Mouse (Mus musculus): ENCODE measurements around the gene Plcb1. TPM values are rescaled to one million over a fixed set of nuclear protein-coding genes. Genes with fewer than 3 reads are reported as not detected.

The Plcb1 gene
- total RNA-seq, 1 experiment = 0.89 TPM

DNA sequence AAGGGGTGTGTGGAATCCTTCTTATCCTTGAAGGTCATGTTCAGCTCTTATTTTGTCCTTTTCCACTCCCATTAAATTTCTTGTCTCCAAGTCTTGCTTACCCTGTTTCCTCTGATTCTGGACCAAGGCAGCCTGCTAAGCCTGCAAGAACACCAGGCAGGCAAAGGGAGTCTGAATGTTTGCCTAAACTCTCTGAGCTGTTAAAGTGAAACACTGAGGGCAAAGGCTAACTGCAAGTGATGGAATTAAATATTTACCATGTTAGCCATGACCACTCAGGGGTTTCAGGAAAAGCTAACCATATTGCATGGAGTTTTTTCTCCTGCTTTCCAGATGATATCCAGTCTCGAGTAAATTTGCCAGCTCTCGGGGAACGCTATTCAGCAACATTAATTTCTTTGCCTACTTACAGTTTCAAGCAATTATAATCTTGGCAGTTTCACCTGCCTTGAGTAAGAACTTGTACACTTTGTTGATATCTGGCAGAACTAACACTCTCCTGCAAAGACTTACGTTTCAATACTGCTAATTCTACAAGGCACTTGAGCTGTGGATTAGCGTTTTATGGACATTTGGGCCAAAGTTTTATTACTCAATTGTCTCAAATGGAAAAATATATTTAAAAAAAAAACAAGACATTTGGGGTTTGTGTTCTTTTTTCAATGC lies 146.0 kb downstream of the Plcb1 start:
- no peaks in the 10 kb centered on the region for H3K9me3 ChIP-seq (ENCODE audit: control insufficient read depth, insufficient read depth, low read depth, low read length)
- TF ChIP-seq HCFC1 (IDR thresholded peaks at IDR 0.05; ENCODE audit: borderline replicate concordance, insufficient read depth, low read length) (no peak), MAFK (IDR thresholded peaks at IDR 0.05; ENCODE audit: insufficient read depth, low read depth, low read length) (no peak), ZC3H11A (IDR thresholded peaks at IDR 0.05; ENCODE audit: borderline replicate concordance, low read depth, low read length) (no peak), CHD2 (IDR thresholded peaks at IDR 0.05; ENCODE audit: low read depth, low read length) (no peak), ZNF384 (IDR thresholded peaks at IDR 0.05; ENCODE audit: low read depth, low read length) (no peak)
- in situ Hi-C loops (cut with MboI; ENCODE audit: low sequenced_read_pairs in 2 of 2, unreplicated experiment in 2 of 2) = no loop called here
- H3K36me3 ChIP-seq (ENCODE audit: control insufficient read depth, insufficient read depth, low read length, poor library complexity, severe bottlenecking) = no peaks in the 10 kb centered on the region
- H3K4me1 ChIP-seq (ENCODE audit: control insufficient read depth in 2 of 2, insufficient read depth in 2 of 2, low read length in 2 of 2, poor library complexity in 1 of 2) = no peaks in the 10 kb centered on the region
- H3K4me3 ChIP-seq (ENCODE audit: insufficient read depth in 1 of 2, low read depth in 1 of 2, low read length in 2 of 2, poor library complexity in 1 of 2, severe bottlenecking in 1 of 2) = no peak overlapping the region
- DNase-seq (ENCODE audit: low read depth, low spot score) = no peak
- H3K27ac ChIP-seq (ENCODE audit: insufficient read depth, low read depth, low read length, poor library complexity, severe bottlenecking) = no peak overlapping the region
- H3K9ac ChIP-seq (ENCODE audit: insufficient read depth, low read depth, low read length, poor library complexity, severe bottlenecking) = no peak overlapping the region

DNA sequence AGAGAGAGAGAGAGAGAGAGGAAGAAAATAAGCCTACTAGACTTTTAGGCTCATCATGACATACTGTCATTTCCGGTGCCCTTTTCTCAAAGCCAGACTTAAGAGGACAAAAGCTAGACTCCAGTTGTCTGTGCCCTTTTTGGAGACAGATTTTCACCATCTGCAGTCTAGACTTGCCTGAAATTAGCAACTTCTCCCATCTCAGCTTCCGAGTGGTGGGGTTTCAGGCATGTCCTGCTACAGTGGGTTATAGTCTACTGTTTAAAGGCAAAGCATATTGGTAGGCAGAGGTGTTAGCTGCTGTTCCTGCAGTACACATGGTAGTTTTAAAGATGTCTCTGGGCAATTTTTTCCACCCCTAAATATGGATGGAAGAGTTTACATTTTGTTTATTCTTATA lies 149.6 kb downstream of the Plcb1 start:
- DNase-seq (ENCODE audit: low read depth, low spot score) = no peak
- Histone ChIP-seq H3K27ac (ENCODE audit: insufficient read depth, low read depth, low read length, poor library complexity, severe bottlenecking) (no peak overlapping the region), H3K9me3 (ENCODE audit: control insufficient read depth, insufficient read depth, low read depth, low read length) (no peaks in the 10 kb centered on the region), H3K4me1 (ENCODE audit: control insufficient read depth in 2 of 2, insufficient read depth in 2 of 2, low read length in 2 of 2, poor library complexity in 1 of 2) (no peaks in the 10 kb centered on the region), H3K36me3 (ENCODE audit: control insufficient read depth, insufficient read depth, low read length, poor library complexity, severe bottlenecking) (no peaks in the 10 kb centered on the region), H3K4me3 (ENCODE audit: insufficient read depth in 1 of 2, low read depth in 1 of 2, low read length in 2 of 2, poor library complexity in 1 of 2, severe bottlenecking in 1 of 2) (no peak overlapping the region), H3K9ac (ENCODE audit: insufficient read depth, low read depth, low read length, poor library complexity, severe bottlenecking) (no peak overlapping the region)
- TF ChIP-seq HCFC1 (IDR thresholded peaks at IDR 0.05; ENCODE audit: borderline replicate concordance, insufficient read depth, low read length) = no peak
- no peak for TF ChIP-seq MAFK (IDR thresholded peaks at IDR 0.05; ENCODE audit: insufficient read depth, low read depth, low read length)
- no peak for TF ChIP-seq ZNF384 (IDR thresholded peaks at IDR 0.05; ENCODE audit: low read depth, low read length)
- TF ChIP-seq ZC3H11A (IDR thresholded peaks at IDR 0.05; ENCODE audit: borderline replicate concordance, low read depth, low read length) = no peak
- TF ChIP-seq CHD2 (IDR thresholded peaks at IDR 0.05; ENCODE audit: low read depth, low read length) = no peak
- in situ Hi-C loops (cut with MboI; ENCODE audit: low sequenced_read_pairs in 2 of 2, unreplicated experiment in 2 of 2) = no loop called here

DNA sequence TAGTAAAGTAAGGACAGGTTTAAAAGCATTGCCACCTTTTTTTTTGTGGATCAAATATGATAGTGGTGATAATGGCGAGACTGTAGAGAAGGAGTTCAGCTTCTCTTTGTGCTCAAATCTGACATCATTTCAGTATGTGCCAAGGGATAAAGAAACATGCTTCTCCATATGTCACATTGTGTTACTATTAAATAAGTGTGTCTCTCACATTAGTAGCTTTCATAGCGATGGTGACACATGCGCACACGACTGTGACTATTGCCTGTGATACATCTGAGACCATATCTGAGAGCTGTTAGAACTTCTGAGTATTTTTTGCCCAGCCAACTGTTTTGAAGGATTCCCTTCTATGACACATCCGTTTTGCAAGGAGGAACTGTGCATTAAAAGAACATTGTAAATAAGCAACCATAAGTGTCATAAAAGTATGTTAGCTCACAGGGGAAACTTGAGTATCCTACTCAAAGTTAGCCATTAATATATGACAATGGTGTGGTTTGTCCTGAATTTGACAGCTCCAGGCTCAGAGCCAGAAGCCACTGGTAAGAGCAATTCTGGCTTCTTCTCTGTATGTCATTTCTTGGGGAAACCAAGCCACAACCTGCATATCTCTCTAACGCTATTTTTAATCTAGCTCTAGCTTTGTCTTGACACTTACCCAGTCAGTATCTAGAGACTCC lies 150.2 kb downstream of the Plcb1 start:
- Histone ChIP-seq H3K4me3 (ENCODE audit: insufficient read depth in 1 of 2, low read depth in 1 of 2, low read length in 2 of 2, poor library complexity in 1 of 2, severe bottlenecking in 1 of 2) (no peak overlapping the region), H3K4me1 (ENCODE audit: control insufficient read depth in 2 of 2, insufficient read depth in 2 of 2, low read length in 2 of 2, poor library complexity in 1 of 2) (no peaks in the 10 kb centered on the region), H3K9ac (ENCODE audit: insufficient read depth, low read depth, low read length, poor library complexity, severe bottlenecking) (no peak overlapping the region), H3K9me3 (ENCODE audit: control insufficient read depth, insufficient read depth, low read depth, low read length) (no peaks in the 10 kb centered on the region), H3K27ac (ENCODE audit: insufficient read depth, low read depth, low read length, poor library complexity, severe bottlenecking) (no peak overlapping the region), H3K36me3 (ENCODE audit: control insufficient read depth, insufficient read depth, low read length, poor library complexity, severe bottlenecking) (no peaks in the 10 kb centered on the region)
- no peak for DNase-seq (ENCODE audit: low read depth, low spot score)
- no peak for TF ChIP-seq ZNF384 (IDR thresholded peaks at IDR 0.05; ENCODE audit: low read depth, low read length)
- no peak for TF ChIP-seq MAFK (IDR thresholded peaks at IDR 0.05; ENCODE audit: insufficient read depth, low read depth, low read length)
- no peak for TF ChIP-seq HCFC1 (IDR thresholded peaks at IDR 0.05; ENCODE audit: borderline replicate concordance, insufficient read depth, low read length)
- TF ChIP-seq CHD2 (IDR thresholded peaks at IDR 0.05; ENCODE audit: low read depth, low read length) = no peak
- no peak for TF ChIP-seq ZC3H11A (IDR thresholded peaks at IDR 0.05; ENCODE audit: borderline replicate concordance, low read depth, low read length)
- in situ Hi-C loops (cut with MboI; ENCODE audit: low sequenced_read_pairs in 2 of 2, unreplicated experiment in 2 of 2) = no loop called here

DNA sequence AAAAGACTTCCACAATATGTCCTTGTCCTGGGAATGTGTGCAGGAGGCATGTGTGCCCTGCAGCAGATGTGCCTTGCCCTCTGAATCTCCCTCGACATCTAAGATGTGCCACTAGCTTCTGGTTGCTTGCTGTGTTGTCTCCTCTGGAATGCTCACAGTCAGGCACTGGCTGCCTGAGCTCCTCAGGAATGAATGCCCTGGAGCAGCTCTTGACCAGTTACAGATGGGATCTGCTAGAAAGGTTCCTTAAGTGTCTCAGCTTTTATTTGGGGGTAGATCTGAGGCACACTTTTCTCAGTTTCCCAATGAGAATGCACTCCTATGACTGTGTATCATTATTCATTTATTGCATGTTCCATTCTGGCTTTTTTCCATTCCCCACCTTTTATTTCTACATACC lies 151.8 kb downstream of the Plcb1 start:
- in situ Hi-C loops (cut with MboI; ENCODE audit: low sequenced_read_pairs in 2 of 2, unreplicated experiment in 2 of 2) = no loop called here
- H3K9me3 ChIP-seq (ENCODE audit: control insufficient read depth, insufficient read depth, low read depth, low read length) = no peaks in the 10 kb centered on the region
- DNase-seq (ENCODE audit: low read depth, low spot score) = no peak
- H3K36me3 ChIP-seq (ENCODE audit: control insufficient read depth, insufficient read depth, low read length, poor library complexity, severe bottlenecking) = no peaks in the 10 kb centered on the region
- no peaks in the 10 kb centered on the region; a peak in 1 of 4 replicates for H3K4me1 ChIP-seq (ENCODE audit: control insufficient read depth in 2 of 2, insufficient read depth in 2 of 2, low read length in 2 of 2, poor library complexity in 1 of 2)
- H3K4me3 ChIP-seq (ENCODE audit: insufficient read depth in 1 of 2, low read depth in 1 of 2, low read length in 2 of 2, poor library complexity in 1 of 2, severe bottlenecking in 1 of 2) = no peak overlapping the region
- H3K27ac ChIP-seq (ENCODE audit: insufficient read depth, low read depth, low read length, poor library complexity, severe bottlenecking) = no peak overlapping the region
- no peak for TF ChIP-seq HCFC1 (IDR thresholded peaks at IDR 0.05; ENCODE audit: borderline replicate concordance, insufficient read depth, low read length)
- TF ChIP-seq ZNF384 (IDR thresholded peaks at IDR 0.05; ENCODE audit: low read depth, low read length) = no peak
- no peak for TF ChIP-seq MAFK (IDR thresholded peaks at IDR 0.05; ENCODE audit: insufficient read depth, low read depth, low read length)
- TF ChIP-seq CHD2 (IDR thresholded peaks at IDR 0.05; ENCODE audit: low read depth, low read length) = no peak
- TF ChIP-seq ZC3H11A (IDR thresholded peaks at IDR 0.05; ENCODE audit: borderline replicate concordance, low read depth, low read length) = no peak
- no peak overlapping the region for H3K9ac ChIP-seq (ENCODE audit: insufficient read depth, low read depth, low read length, poor library complexity, severe bottlenecking)
